Mouse (Mus musculus) CD4-positive naive resting alpha-beta T cell, adult 76 days (primary cell): ENCODE measurements around the gene Phf11d. TPM values are rescaled to one million over a fixed set of nuclear protein-coding genes. Genes with fewer than 3 reads are reported as not detected.

Experiments
- total RNA-seq: library from RNA; stranded (reverse); gene quantifications from one replicate; pipeline ENCODE4 v1.2.4, GENCODE M21; 2023

Gene Phf11d
- total RNA-seq, result 4.0 TPM

DNA sequence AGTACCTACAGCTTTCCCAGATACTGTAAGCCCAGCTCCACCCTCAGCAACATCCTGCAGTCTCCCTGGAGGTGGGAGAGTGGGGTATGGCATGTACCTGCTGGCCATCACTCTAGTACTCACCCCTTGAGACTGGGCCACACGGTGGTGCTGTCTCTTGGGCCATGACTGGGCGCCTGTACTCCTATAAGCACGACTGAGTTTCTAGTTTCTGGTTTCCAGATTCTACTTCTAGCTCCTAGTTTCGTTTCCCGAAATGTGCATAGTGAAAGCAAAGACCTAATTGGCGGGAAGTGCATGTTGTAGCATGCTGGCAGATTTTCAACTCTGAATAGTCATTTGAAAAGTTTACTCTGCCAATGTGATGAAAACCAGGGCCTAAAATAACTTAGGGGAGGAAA lies at the start of gene Phf11d:
Phf11d (minus strand) TSS at position 227 of the 401 bp plus-strand sequence.

DNA sequence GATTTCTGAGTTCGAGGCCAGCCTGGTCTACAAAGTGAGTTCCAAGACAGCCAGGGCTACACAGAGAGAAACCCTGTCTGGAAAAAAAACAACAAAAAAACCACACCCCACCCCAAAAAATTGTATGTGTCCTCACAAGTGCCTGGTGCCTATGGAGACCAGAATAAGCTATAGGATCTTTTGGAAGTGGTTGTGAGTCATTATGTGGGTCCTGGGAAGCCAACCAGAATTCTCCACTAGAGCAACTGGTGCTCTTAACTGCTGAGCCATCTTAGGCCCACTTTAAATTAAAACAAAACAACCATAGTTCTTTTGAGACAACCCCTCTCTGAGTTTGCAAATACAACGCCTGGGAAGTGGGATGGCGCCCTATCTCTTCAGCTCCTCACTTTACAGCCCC lies 30.0 kb upstream of the Phf11d start, which contains the start of gene Phf11c:
Phf11c (minus strand) TSS at position 101 of the 400 bp plus-strand sequence.

DNA sequence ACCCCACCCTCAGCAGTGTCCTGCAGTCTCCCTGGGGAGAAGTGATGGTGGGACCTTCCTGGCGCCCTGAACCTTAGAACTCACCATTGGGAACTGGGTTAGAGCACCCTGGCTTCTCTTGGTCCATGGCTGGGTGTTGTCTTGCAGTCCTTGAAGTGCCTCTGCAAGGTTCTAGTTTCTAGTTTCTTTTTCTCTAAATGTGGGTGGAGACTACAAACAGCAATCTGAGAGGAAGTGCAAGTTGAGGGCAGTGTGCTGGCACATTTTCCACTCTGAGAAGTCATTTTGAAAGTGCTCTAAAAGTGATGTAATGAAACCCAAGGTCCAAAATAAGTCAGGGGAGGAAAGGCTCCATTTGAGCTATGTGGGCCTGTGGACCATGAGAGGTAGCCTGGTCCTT lies 24.1 kb downstream of the Phf11d start, which contains the start of gene Phf11b:
Phf11b (minus strand) TSS at position 163 of the 400 bp plus-strand sequence.

Other genes starting within 250 kb of the Phf11d start
- gene 1700129C05Rik, start 222.6 kb downstream of the Phf11d start, total RNA-seq, result not detected
- not detected for gene Gm5142, start 186.7 kb downstream of the Phf11d start, total RNA-seq
- gene Rcbtb1, start 164.3 kb downstream of the Phf11d start, total RNA-seq, result 93.0 TPM
- gene Gm6904, start 105.3 kb downstream of the Phf11d start, total RNA-seq, result 5.0 TPM
- gene Phf11a, start 67.9 kb downstream of the Phf11d start, total RNA-seq, result 5.5 TPM
- 29.1 TPM for gene Phf11b, start 24.1 kb downstream of the Phf11d start, total RNA-seq
- 13.3 TPM for gene Phf11c, start 29.9 kb upstream of the Phf11d start, total RNA-seq
- gene Setdb2, start 75.4 kb upstream of the Phf11d start, total RNA-seq, result 43.1 TPM
- gene Cab39l, start 75.5 kb upstream of the Phf11d start, total RNA-seq, result 24.0 TPM
- gene Cdadc1, start 232.5 kb upstream of the Phf11d start, total RNA-seq, result 53.9 TPM